ENCODE assay signal across 8 mouse cellular contexts in genomic region chr5:100719235-100720088, GRCm38 (mm10). TPM values are rescaled to one million over a fixed set of nuclear protein-coding genes. Genes with fewer than 3 reads are reported as not detected.
DNase-seq lines count a peak whose midpoint lies in the region; ATAC-seq lines count a peak whose summit lies in the region.

Gene Hpse, minus strand, starts transcription at chr5:100719716.

- peaks cover 3% of the 10 kb centered on the region; the same call in 1 of the 2 replicates for H3K27me3 ChIP-seq in embryonic facial prominence, embryonic 11.5 days (ENCODE audit: control insufficient read depth, insufficient read depth, low read length)
- H3K27me3 ChIP-seq in heart, embryonic 11.5 days (ENCODE audit: control insufficient read depth, insufficient read depth, low read length) = peaks cover 25% of the 10 kb centered on the region
- H3K27me3 ChIP-seq in lung, embryonic 16.5 days (ENCODE audit: control insufficient read depth, insufficient read depth, low read depth, low read length) = no peaks in the 10 kb centered on the region
- peaks cover 13% of the 10 kb centered on the region for H3K27me3 ChIP-seq in neural tube, embryonic 15.5 days (replicated peaks)

- DNase-seq in spleen, adult 18-20 months = peak; percentile 42 to 67
- DNase-seq in spleen, adult 12 weeks (ENCODE audit: low spot score) = no peak
- peak; percentile 57 for DNase-seq in embryonic facial prominence, embryonic 11.5 days (ENCODE audit: low spot score)
- DNase-seq in kidney, adult 9 months = peak; percentile 9
- peak; percentile 36 for DNase-seq in urinary bladder, postnatal 25 days (ENCODE audit: low spot score)

- H3K27ac ChIP-seq in embryonic facial prominence, embryonic 11.5 days (replicated peaks; ENCODE audit: low read depth, low read length) = no peak within 1 kb of the TSS
- H3K27ac ChIP-seq in heart, embryonic 11.5 days (ENCODE audit: low read depth, low read length) = no peak within 1 kb of the TSS
- H3K27ac ChIP-seq in lung, embryonic 16.5 days (ENCODE audit: low read length) = no peak within 1 kb of the TSS
- no peak within 1 kb of the TSS for H3K27ac ChIP-seq in neural tube, embryonic 15.5 days (replicated peaks)

- H3K36me3 ChIP-seq in embryonic facial prominence, embryonic 11.5 days (replicated peaks; ENCODE audit: control insufficient read depth, insufficient read depth, low read depth, low read length) = no peaks in the 10 kb centered on the region
- no peaks in the 10 kb centered on the region for H3K36me3 ChIP-seq in heart, embryonic 11.5 days (ENCODE audit: control insufficient read depth, insufficient read depth, low read length)
- H3K36me3 ChIP-seq in lung, embryonic 16.5 days (ENCODE audit: control insufficient read depth, insufficient read depth, low read length) = no peaks in the 10 kb centered on the region
- H3K36me3 ChIP-seq in neural tube, embryonic 15.5 days = no peaks in the 10 kb centered on the region

- WGBS in embryonic facial prominence, embryonic 11.5 days = under 1% methylated on average over 42 of the region's 56 CpGs
- WGBS in heart, embryonic 11.5 days (ENCODE audit: insufficient replicate concordance) = under 1% methylated on average over 51 of the region's 56 CpGs
- under 1% methylated on average over 54 of the region's 56 CpGs for WGBS in lung, embryonic 16.5 days
- under 1% methylated on average over 55 of the region's 56 CpGs for WGBS in neural tube, embryonic 15.5 days

- peak within 1 kb of the TSS; percentile 97 for H3K4me2 ChIP-seq in embryonic facial prominence, embryonic 11.5 days (ENCODE audit: low read depth, low read length)
- H3K4me2 ChIP-seq in heart, embryonic 11.5 days = peak within 1 kb of the TSS; percentile 97
- peak within 1 kb of the TSS; percentile 97 for H3K4me2 ChIP-seq in lung, embryonic 16.5 days (ENCODE audit: low read depth, low read length)
- peak within 1 kb of the TSS; percentile 78 for H3K4me2 ChIP-seq in neural tube, embryonic 15.5 days

- no peaks in the 10 kb centered on the region for H3K9me3 ChIP-seq in embryonic facial prominence, embryonic 11.5 days (replicated peaks; ENCODE audit: control insufficient read depth, low read length)
- H3K9me3 ChIP-seq in heart, embryonic 11.5 days (replicated peaks; ENCODE audit: control insufficient read depth, low read length) = peaks cover 3% of the 10 kb centered on the region
- no peaks in the 10 kb centered on the region for H3K9me3 ChIP-seq in lung, embryonic 16.5 days (ENCODE audit: control insufficient read depth, low read length)
- no peaks in the 10 kb centered on the region for H3K9me3 ChIP-seq in neural tube, embryonic 15.5 days (replicated peaks)

- H3K9ac ChIP-seq in embryonic facial prominence, embryonic 11.5 days (replicated peaks; ENCODE audit: low read length) = peak within 1 kb of the TSS; percentile 54
- H3K9ac ChIP-seq in heart, embryonic 11.5 days (ENCODE audit: low read depth, low read length) = peak within 1 kb of the TSS; percentile 58; the same call in 1 of the 2 replicates
- peak within 1 kb of the TSS; percentile 64 for H3K9ac ChIP-seq in lung, embryonic 16.5 days (ENCODE audit: low read length)
- H3K9ac ChIP-seq in neural tube, embryonic 15.5 days (replicated peaks) = peak within 1 kb of the TSS; percentile 15; the same call in 1 of the 2 replicates

- ATAC-seq in embryonic facial prominence, embryonic 11.5 days (replicated peaks; ENCODE audit: insufficient number of reproducible peaks, low FRiP score, low TSS enrichment, low read depth) = peak; percentile 72
- 0 out of 2 replicates have a peak, but pooled peaks have one; percentile 46 for ATAC-seq in heart, embryonic 11.5 days (replicated peaks; ENCODE audit: insufficient number of reproducible peaks, low FRiP score, low TSS enrichment)
- peak; percentile 91 for ATAC-seq in lung, embryonic 16.5 days (ENCODE audit: low read depth)
- ATAC-seq in neural tube, embryonic 15.5 days (ENCODE audit: low FRiP score) = peak; percentile 59

- H3K4me3 ChIP-seq in embryonic facial prominence, embryonic 11.5 days (ENCODE audit: low read depth, low read length) = peak within 1 kb of the TSS; percentile 52
- peak within 1 kb of the TSS; percentile 57 for H3K4me3 ChIP-seq in heart, embryonic 11.5 days (ENCODE audit: low read depth, low read length)
- peak within 1 kb of the TSS; percentile 64 for H3K4me3 ChIP-seq in lung, embryonic 16.5 days (ENCODE audit: low read length)
- H3K4me3 ChIP-seq in neural tube, embryonic 15.5 days (replicated peaks) = peak within 1 kb of the TSS; percentile 39

- no peaks in the 10 kb centered on the region for H3K4me1 ChIP-seq in embryonic facial prominence, embryonic 11.5 days (ENCODE audit: control insufficient read depth, insufficient read depth, low read length)
- no peaks in the 10 kb centered on the region for H3K4me1 ChIP-seq in heart, embryonic 11.5 days (ENCODE audit: control insufficient read depth, insufficient read depth, low read length)
- peaks cover 7% of the 10 kb centered on the region; the same call in 1 of the 2 replicates for H3K4me1 ChIP-seq in lung, embryonic 16.5 days (replicated peaks; ENCODE audit: control insufficient read depth, insufficient read depth, low read length)
- H3K4me1 ChIP-seq in neural tube, embryonic 15.5 days = peaks cover 9% of the 10 kb centered on the region

RNA-seq across cellular contexts. Expression of gene Hpse, which starts in this region (rescaled TPM):
- polyA plus RNA-seq in embryonic facial prominence, embryonic 11.5 days (2014; fragmentation: Nextera tagmentation; extraction: Ambion mirVana) = 1.1 and 2.2 TPM in 2 replicates
- 1.1 and 1.7 TPM in 2 replicates for polyA plus RNA-seq in heart, embryonic 11.5 days (2014; fragmentation: Nextera tagmentation; extraction: Ambion mirVana)
- polyA plus RNA-seq in lung, embryonic 16.5 days (2015; fragmentation: Nextera tagmentation; extraction: Ambion mirVana) = 6.2 TPM in 2 replicates
- polyA plus RNA-seq in neural tube, embryonic 15.5 days (2015; fragmentation: Nextera tagmentation; extraction: Ambion mirVana) = 0.74 and 1.8 TPM in 2 replicates
